Mouse (Mus musculus) limb, embryonic 10.5 days (tissue): ENCODE measurements around the gene Cct4. TPM values are rescaled to one million over a fixed set of nuclear protein-coding genes. Genes with fewer than 3 reads are reported as not detected.

Experiments
- DNase-seq: peaks from one replicate; pipeline ENCODE4 v3.0.0-alpha.2; 2017; ENCODE audit warnings: low spot score
- H3K27ac ChIP-seq: fragments of 300-500 bp; sonication (generic); 2 replicates; pipeline ENCODE4 v1.5.1; 2016; ENCODE audit warnings: mild to moderate bottlenecking
- H3K27me3 ChIP-seq: fragments of 300-500 bp; sonication (generic); 2 replicates; pipeline ENCODE4 v1.6.1; 2016; ENCODE audit warnings: low read depth, mild to moderate bottlenecking; ENCODE audit not compliant: poor library complexity, severe bottlenecking
- H3K36me3 ChIP-seq: fragments of 300-500 bp; sonication (generic); 2 replicates; pipeline ENCODE4 v1.6.1; 2016; ENCODE audit warnings: mild to moderate bottlenecking, moderate library complexity
- H3K4me1 ChIP-seq: fragments of 300-500 bp; sonication (generic); 2 replicates; pipeline ENCODE4 v1.6.1; 2016
- H3K4me3 ChIP-seq: fragments of 300-500 bp; sonication (generic); 2 replicates; pipeline ENCODE4 v1.5.1; 2016; ENCODE audit warnings: mild to moderate bottlenecking, moderate library complexity
- H3K9me3 ChIP-seq: fragments of 300-500 bp; sonication (generic); replicated peaks from 2 replicates; pipeline ENCODE4 v1.6.1; 2016; ENCODE audit warnings: mild to moderate bottlenecking
- WGBS: fragments of 180-500 bp; shearing (Covaris S2); methylation state at CpG from one replicate; pipeline ENCODE4 v1.1.7; 2016; 5-methylcytosine and 5-hydroxymethylcytosine counted together
- polyA plus RNA-seq: library from polyadenylated mRNA; unstranded; fragments of >200 nt; fragmentation: Nextera tagmentation; extraction: Ambion mirVana; gene quantifications from 2 replicates; pipeline ENCODE4 v1.2.1, GENCODE M21; 2016

Cct4 gene
- polyA plus RNA-seq, 1 experiment from 2014 or later, result 402 TPM

GRCm38 (mm10) chr11:23020116-23020770 is 29.9 kb downstream of the Cct4 start:
- H3K27ac ChIP-seq, result no peak overlapping the region
- no peak for DNase-seq
- 77% methylated on average over 24 of the region's 24 CpGs for WGBS

GRCm38 (mm10) chr11:23020841-23021240 is 30.5 kb downstream of the Cct4 start:
- 96% methylated on average over 14 of the region's 14 CpGs for WGBS
- H3K27me3 ChIP-seq, result no peaks in the 10 kb centered on the region

More at GRCm38 (mm10) chr11:23020116-23020770, 29.9 kb downstream of the Cct4 start:
- no peaks in the 10 kb centered on the region for H3K36me3 ChIP-seq
- H3K4me3 ChIP-seq, result no peak overlapping the region
- peaks cover 3% of the 10 kb centered on the region; the same call in 1 of the 2 replicates for H3K4me1 ChIP-seq
- no peaks in the 10 kb centered on the region for H3K9me3 ChIP-seq
- H3K27me3 ChIP-seq, result no peaks in the 10 kb centered on the region

DNA sequence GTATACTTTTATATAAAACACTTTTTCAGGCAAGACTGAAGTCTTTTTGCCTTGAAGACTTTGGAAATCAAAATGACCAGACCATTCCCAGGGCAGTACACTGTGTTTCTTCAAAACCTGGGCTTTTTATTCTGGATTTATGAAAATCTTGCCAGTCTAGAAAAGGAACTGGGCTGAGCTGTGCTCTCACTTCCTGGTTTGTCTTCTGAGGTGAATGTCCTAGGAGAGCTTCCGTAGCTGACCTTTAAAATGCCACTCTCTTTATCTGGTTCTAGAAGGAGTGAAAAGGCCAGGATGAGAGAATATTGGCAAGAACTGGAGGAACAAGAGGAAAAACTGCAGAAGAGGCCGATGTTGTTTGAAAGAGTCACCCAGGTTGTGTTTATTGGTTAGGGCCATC is 32.8 kb downstream of the Cct4 start:
- Histone ChIP-seq H3K9me3 (no peaks in the 10 kb centered on the region), H3K36me3 (no peaks in the 10 kb centered on the region), H3K27ac (no peak overlapping the region), H3K4me3 (no peak overlapping the region), H3K27me3 (no peaks in the 10 kb centered on the region), H3K4me1 (peaks cover 5% of the 10 kb centered on the region; the same call in 1 of the 2 replicates)
- WGBS, result 96% methylated on average over 2 of the region's 2 CpGs
- DNase-seq, result no peak

More at GRCm38 (mm10) chr11:23020841-23021240, 30.5 kb downstream of the Cct4 start:
- Histone ChIP-seq H3K4me3 (no peak overlapping the region), H3K36me3 (no peaks in the 10 kb centered on the region), H3K4me1 (peaks cover 3% of the 10 kb centered on the region; the same call in 1 of the 2 replicates), H3K9me3 (no peaks in the 10 kb centered on the region), H3K27ac (no peak overlapping the region)
- DNase-seq, result no peak

GRCm38 (mm10) chr11:23024169-23024568 is 33.9 kb downstream of the Cct4 start:
- no peak overlapping the region for H3K4me3 ChIP-seq
- H3K27me3 ChIP-seq, result no peaks in the 10 kb centered on the region
- WGBS, result 91% methylated on average over 3 of the region's 3 CpGs
- peaks cover 5% of the 10 kb centered on the region; the same call in 1 of the 2 replicates for H3K4me1 ChIP-seq
- no peak for DNase-seq
- H3K27ac ChIP-seq, result no peak overlapping the region
- no peaks in the 10 kb centered on the region for H3K9me3 ChIP-seq
- no peaks in the 10 kb centered on the region for H3K36me3 ChIP-seq

- Histone ChIP-seq H3K27ac (no peak overlapping the region), H3K4me1 (0 out of 2 replicates have a peak, but pooled peaks cover 3% of the 10 kb centered on the region), H3K4me3 (no peak overlapping the region), H3K9me3 (no peaks in the 10 kb centered on the region), H3K36me3 (no peaks in the 10 kb centered on the region), H3K27me3 (no peaks in the 10 kb centered on the region)
- DNase-seq, result no peak
- 80% methylated on average over 3 of the region's 3 CpGs for WGBS
These were observed 38.6 kb downstream of the Cct4 start for GRCm38 (mm10) chr11:23028957-23029356.

- no peak for DNase-seq
- Histone ChIP-seq H3K27ac (no peak overlapping the region), H3K4me3 (no peak overlapping the region), H3K9me3 (no peaks in the 10 kb centered on the region), H3K4me1 (0 out of 2 replicates have a peak, but pooled peaks cover 3% of the 10 kb centered on the region), H3K36me3 (no peaks in the 10 kb centered on the region), H3K27me3 (no peaks in the 10 kb centered on the region)
- 89% methylated on average over 6 of the region's 6 CpGs for WGBS
These were observed 39.1 kb downstream of the Cct4 start for GRCm38 (mm10) chr11:23029399-23029798.

- DNase-seq, result no peak
- Histone ChIP-seq H3K9me3 (no peaks in the 10 kb centered on the region), H3K27ac (no peak overlapping the region), H3K4me1 (peaks cover 12% of the 10 kb centered on the region), H3K27me3 (peaks cover 7% of the 10 kb centered on the region; the same call in 1 of the 2 replicates), H3K4me3 (no peak overlapping the region), H3K36me3 (no peaks in the 10 kb centered on the region)
- 54% methylated on average over 5 of the region's 5 CpGs for WGBS
These were observed 56.9 kb downstream of the Cct4 start for GRCm38 (mm10) chr11:23047252-23047651.

- no peaks in the 10 kb centered on the region for H3K36me3 ChIP-seq
- H3K4me1 ChIP-seq, result peaks cover 12% of the 10 kb centered on the region
- peak overlapping the region; percentile 33 for H3K4me3 ChIP-seq
- H3K27ac ChIP-seq, result peak overlapping the region; percentile 25; the same call in 1 of the 2 replicates
- DNase-seq, result peak; percentile 38
- H3K9me3 ChIP-seq, result no peaks in the 10 kb centered on the region
- WGBS, result 28% methylated on average over 20 of the region's 20 CpGs
- peaks cover 7% of the 10 kb centered on the region; the same call in 1 of the 2 replicates for H3K27me3 ChIP-seq
These were observed 57.6 kb downstream of the Cct4 start for GRCm38 (mm10) chr11:23047663-23048582.

- H3K27me3 ChIP-seq, result peaks cover 7% of the 10 kb centered on the region; the same call in 1 of the 2 replicates
- no peak overlapping the region for H3K4me3 ChIP-seq
- H3K36me3 ChIP-seq, result no peaks in the 10 kb centered on the region
- peaks cover 12% of the 10 kb centered on the region for H3K4me1 ChIP-seq
- no peak for DNase-seq
- no peak overlapping the region for H3K27ac ChIP-seq
- no peaks in the 10 kb centered on the region for H3K9me3 ChIP-seq
These were observed 59.3 kb downstream of the Cct4 start for GRCm38 (mm10) chr11:23049642-23050041.

GRCm38 (mm10) chr11:23052353-23052752 is 62.0 kb downstream of the Cct4 start:
- 60% methylated on average over 4 of the region's 4 CpGs for WGBS
- peaks cover 12% of the 10 kb centered on the region for H3K4me1 ChIP-seq
- DNase-seq, result no peak
- H3K4me3 ChIP-seq, result no peak overlapping the region
- no peaks in the 10 kb centered on the region for H3K36me3 ChIP-seq
- peaks cover 7% of the 10 kb centered on the region; the same call in 1 of the 2 replicates for H3K27me3 ChIP-seq
- H3K27ac ChIP-seq, result no peak overlapping the region
- no peaks in the 10 kb centered on the region for H3K9me3 ChIP-seq
